Mouse (Mus musculus) spleen, adult 12 weeks (tissue): ENCODE measurements around the gene Adssl1.

Source experiments
- DNase-seq: peaks from one replicate; pipeline ENCODE4 v3.0.0; 2022; ENCODE audit warnings: low spot score

Adssl1 gene

DNA sequence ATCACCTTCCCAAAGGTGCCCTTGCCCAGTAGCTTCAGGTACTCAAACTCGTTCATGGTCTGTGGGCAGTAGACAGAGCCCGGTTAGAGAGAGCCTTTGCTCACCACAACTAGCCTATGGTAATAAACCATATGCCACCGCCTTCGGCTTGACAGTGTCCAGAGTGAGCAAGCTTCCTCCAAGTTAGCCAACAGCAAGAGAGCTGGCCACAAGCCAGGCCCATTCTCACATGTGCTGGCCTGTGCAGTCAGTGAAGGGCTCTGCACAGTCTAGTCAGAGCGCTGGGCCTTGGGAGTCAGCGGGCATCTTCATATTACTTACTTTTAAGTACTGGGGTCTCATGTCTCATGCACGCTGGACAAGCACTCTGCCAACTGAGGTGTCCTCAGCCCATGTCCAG, 38.8 kb downstream of the Adssl1 start:
- DNase-seq: no peak

DNA sequence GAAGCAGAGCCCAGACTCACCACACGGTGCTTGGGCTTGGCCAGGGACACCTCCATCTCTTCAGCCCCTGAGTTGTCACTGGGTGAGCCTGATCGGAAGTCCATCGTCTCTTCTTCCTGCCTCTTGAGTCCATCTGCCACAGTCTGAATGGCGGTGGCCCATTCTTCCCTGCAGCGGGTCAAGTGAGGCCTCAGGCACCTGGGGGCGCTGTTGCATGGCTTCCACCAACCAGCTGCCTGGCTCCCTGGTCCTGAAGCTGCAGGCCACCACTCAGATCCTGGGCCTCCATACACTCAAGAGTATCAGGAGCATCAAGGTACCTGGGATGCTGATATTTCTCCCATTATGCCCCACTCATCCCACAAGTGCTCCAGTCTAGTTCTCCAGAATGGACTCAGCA, 39.3 kb downstream of the Adssl1 start:
- DNase-seq: no peak

DNA sequence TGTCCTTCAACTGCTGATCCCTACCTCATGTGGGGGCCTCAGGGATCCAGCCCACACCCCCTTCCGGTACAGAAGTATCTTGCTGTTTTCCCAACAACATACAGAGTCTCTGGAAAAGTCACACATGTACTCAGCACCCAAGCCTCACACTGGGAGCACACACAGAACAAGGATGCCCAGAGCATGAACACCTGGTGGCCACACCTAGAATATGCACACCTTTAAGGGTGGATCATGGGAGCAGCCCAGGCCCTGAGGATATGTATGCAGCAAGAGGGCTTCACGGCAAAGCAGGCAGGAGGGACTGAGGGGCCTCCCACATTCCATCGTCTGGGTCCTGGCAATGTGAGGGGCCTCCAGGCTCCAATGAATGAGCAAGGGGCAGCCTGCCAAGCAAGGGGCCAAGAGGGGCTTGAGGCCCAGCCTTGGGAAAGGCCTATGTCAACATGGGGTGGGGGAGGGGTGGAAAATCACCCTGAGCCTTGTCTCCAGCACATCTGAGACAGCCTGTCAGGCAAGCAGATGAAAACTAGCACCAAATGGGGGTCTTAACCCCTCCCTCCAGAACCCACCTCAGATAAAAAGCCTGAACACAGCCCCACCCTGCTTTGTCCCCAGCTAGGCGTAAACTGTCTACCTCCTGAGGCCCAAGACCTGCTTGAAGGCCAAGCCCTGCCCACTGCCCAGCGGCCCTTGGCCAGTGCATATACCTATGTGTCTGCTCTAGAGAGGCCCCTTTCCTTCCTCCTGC, 40.9 kb downstream of the Adssl1 start:
- DNase-seq: no peak

DNA sequence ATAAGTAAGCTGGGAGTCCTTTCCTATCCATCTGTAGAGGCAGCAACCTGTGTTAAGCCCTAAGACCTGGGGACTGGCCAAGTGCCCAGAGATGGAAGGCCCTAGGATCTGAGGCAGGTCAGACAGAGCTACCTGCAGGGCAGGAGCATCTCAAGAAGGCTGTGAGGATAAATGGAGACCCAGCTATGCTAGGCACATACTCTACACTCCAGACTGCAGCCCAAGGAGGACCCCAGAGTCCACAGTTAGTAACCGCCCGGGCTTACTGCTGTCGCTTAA, 41.4 kb downstream of the Adssl1 start:
- no peak for DNase-seq

DNA sequence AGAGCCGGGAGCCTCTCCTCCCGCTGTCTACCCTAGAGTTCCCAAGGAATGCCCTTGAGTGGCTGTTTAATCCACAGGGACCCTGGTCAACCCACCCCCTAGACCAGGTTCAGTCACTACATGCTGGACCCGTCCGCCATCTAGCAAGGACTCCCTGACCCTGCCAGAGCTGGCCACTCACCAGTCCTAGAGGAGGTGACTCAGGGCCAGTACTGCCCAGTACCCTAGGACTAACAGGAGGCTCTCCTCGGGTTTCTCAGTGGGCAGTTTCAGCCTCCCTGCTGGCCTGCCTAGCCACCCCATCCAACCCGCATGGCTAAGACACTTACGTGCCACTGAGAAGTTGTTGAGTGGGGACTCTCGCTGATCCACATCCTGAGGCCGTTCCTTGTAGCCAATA, 42.0 kb downstream of the Adssl1 start:
- DNase-seq: no peak

DNA sequence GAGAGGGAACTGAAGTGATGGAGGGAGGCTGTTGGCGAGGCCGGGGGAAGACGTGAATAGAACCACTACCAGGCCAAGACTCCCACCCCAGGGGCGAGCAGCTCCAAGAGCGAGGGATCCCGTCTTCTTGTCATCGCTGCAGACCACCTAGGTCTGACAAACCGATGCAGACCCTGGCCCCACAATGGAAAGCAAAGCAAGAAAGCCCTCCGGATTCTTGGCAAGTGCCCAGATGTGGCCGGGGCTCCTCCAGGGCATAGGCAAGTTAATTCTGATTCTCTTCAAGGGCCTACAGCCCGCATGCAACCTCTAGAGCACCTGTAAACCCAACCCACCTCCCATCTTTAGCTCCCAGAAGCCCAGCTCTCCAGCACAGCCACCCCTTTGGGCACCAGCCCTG, 43.5 kb downstream of the Adssl1 start:
- no peak for DNase-seq

DNA sequence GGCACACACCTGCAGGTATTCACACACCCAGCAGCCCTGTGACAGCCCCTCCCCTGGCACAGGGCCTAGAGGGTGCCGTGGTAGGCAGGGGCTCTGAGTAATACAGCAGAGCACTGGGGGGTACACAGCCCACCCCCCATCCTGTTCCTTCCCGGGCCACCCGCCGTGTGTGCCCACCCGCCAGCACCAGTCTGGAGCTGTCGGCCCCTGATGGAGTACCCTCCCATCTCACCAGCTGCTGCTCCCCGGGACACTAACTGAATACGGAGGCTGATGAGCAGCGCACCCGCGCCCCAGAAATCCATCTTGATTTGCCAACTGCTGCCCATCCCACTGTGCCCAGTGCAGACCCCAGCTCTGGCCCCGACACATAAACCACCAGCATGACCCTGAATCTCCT, 43.9 kb downstream of the Adssl1 start:
- DNase-seq: no peak

DNA sequence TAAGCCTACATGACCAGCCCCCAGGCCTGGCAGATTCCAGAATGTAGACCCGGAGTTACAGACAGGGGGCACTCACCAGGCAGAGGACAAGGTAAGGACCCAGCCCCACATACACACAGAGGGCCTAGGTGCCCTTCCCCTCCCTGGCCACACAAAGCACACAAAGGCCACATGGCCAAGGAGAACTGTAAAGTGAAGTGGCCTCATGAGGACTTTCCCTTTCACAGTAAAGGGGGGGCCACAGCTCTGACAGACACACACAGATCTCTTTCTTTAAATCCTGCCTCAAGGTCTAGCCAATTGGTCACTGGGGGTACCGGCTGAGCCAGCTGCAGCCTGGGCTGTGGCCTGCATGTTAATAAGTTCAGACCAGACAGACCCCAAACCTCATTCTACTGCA, 44.3 kb downstream of the Adssl1 start:
- DNase-seq: no peak

DNA sequence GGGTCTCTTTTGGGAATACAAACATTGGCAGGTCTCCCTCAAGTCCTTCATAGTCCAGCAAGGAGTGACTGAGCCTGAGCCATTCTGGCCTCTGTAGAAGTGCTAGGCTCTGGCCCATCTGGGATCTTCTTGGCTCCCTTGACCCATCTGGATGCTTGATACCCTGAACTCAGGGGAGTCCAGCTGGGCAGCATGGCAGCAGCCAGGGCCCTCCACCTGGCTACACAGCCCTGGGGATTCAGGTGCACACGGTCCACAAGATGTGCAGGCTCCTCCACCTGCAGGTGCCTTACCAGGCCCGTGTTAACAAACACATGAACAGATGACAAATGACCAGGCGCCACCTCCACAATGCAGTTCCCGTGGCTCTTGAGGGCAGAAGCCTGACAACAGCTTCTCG, 44.8 kb downstream of the Adssl1 start:
- no peak for DNase-seq

DNA sequence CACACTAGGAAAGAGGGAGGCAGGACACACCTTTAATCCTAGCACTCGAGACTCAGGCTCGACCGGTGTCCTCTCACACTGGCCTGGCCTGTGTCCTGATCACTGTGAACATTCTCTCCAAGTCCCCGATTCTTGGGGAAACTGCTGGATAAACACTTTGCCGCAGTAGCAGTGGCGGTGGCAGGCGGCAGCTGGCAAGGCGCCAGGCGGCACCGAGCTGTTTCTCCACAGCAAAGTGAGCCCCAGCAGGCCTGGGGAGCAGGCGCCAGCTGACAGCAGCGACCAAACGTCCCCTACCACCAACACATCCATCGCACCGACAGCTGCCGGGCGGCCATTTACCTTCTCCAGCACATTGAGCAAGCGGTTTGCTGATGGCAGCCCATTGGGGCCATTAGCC, 45.6 kb downstream of the Adssl1 start:
- DNase-seq: no peak

DNA sequence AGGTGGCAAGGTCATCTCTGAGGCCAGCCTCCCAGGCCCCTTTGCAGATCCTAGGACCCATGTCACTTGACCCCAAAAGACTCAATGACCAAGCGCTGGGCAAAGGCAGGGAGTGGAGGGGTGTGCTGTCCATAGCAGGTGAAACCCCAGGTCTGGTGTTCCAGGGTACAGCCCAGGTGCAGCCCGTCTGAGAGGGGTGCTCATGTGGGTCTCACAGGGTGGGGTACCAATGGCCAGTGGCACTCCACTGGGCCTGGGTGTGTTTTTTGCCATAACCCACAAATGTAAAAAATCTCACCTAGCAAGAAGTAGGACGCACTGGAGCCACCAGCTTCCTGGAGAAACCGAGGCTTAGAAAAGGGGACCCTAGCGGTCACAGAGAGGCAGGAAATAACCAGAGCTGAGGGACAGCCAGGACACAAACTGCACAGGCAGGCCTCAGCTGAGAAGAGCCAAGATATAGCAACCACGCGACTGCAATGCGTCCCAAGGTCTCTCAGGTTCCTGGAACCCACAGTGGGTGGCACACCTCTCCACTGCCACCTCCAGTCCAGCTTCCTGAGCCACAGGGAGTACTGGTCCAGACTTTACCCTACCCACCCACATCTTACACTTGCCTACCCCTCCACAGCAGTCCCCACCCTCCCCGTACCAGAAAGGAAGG, 46.2 kb downstream of the Adssl1 start:
- DNase-seq: no peak

DNA sequence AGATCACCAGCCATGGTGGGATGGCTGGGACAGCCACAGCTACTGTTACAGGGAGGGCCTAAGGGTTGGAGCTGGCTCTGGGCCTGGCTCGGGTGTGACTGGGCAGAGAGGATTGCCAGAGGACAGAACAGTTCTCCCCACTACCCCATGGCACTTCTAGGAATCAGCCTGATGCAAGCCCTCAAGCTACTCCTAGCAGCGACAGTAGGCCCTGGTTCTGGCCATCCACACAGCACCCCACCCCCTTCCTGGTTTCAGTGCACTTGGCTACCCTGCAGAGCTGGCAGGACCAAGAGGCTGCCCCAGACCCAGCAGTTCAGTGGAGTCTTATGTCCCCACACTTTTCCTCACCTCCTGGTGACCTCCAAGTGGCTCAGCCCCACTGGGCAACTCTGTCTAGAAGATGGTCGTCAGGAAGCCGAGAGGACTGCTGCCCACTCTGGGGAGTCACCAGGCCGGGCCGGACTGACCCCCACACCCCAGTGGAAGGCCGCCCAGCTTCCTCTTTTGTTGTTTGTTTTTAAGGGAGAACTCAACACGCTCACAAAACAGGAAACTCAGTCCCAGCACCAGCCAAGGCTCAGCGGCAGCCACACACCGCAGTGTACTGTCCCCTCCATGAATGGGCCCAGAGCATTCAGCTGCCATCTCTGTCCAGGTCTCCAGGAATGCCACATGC, 47.9 kb downstream of the Adssl1 start:
- no peak for DNase-seq

DNA sequence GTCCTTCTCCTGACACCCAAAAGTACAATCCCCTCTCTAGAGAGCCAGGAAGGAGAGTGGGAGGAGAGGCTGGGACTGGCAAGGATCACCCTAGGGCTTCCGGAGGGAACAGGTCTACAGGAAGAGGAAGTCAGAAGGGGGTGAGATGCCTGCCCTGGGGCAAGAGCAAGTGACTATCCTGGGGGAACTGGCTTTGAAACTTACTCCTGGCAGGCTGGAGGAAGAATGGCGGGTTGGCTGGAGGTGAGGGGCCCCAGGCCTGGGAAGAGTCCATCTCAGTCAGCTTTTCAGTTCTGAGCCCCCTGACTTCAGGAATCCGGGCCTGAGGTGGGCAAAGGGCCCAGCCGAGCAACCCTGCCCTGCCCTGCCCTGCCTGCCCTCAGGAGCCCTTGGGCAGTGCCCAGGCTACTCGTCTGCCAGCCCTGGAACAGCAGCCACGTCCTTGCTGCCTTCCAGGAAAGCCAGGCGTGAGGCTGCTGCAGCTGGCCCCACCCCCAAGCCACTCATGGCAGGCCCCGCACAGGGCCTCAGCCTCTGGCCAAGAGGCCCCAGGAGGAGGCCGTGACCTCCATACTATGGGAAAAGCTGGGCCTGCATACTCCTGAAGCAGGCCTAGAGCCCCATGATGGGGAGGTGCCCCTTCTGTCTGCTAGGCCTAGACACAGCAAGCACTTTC, 51.0 kb downstream of the Adssl1 start:
- no peak for DNase-seq

DNA sequence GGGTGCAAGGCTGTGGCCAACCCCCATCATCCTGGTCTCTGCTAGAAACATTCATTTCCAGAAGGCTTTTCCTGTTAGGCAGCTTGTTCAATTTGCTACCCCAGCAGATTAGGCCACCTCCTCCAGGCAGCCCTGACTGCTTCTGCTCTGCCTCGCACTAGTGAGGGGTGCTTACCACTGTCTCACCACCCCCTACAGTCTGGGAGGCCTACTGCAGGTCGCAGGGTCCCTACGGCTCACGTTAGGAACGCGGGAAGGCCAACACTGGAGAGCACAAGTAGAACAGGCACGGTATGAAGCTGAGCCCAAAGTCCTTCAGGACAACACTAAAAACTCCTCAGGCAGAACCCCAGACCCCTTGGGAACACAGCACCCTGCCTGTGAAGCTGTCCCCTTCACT, 52.0 kb downstream of the Adssl1 start:
- no peak for DNase-seq

DNA sequence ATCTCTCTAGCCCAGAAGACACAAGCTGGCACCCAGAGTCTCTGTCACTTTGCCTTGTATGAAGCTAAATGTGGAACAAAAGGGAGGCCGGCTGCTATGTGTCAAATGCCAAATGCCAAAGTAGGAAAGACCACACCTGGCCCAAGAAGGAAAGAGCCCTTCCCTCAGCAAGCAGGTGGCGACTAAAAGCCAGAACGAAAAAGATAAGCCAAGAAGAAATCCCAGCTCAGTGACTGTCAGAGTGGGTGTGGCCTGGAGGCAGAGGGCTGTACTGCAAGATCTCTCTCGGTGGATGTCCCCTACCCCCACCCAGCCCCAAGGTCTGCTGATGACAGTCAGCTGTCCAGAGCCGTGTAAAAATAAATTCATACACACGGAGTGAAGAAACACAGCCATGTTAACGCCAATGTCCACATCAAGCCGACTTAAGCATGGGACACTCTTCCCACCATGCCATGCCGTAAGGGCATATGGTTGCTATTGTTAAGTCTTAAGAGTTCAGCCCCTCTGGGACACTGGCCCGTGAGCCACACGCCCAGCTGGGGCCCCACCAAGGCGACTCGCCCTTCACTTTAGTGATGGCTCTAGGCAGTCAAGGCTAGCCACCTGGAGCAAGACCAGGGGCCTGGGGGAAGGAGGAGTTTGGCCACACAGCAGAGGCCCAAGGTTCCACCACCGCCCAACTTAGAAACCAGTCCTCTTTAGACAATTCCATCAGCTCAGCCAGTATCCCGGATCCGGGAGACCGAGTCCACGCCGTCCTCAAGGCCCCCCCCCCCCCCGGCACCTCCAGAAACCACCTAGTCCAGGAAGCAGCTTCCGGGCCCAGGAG, 53.1 kb downstream of the Adssl1 start:
- no peak for DNase-seq

DNA sequence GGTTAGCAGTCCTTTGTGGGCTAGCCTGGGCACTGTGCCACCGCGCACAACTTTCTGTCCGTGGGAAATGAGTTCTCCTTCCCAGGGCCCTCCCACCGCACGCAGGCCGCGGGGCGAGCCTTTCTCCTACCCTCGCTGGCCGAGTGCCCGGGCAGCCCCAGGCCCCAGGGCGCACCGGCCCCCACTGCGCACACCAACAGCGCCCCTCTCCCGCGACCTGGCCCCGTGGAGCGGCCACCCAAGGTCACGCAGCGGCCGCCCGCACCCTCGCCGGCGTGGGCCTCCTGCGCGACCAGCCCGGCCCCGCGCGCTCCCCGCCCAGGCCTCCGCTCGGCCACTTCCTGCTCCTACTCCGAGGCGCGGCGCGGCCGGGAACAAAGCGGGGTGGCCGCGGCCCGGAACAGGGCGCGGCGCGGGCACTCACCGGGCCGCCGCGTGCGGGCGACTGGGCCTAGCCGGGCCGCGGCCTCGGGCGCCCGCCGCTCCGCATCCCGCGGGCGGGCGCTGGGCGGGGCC, 53.8 kb downstream of the Adssl1 start:
- DNase-seq: no peak

DNA sequence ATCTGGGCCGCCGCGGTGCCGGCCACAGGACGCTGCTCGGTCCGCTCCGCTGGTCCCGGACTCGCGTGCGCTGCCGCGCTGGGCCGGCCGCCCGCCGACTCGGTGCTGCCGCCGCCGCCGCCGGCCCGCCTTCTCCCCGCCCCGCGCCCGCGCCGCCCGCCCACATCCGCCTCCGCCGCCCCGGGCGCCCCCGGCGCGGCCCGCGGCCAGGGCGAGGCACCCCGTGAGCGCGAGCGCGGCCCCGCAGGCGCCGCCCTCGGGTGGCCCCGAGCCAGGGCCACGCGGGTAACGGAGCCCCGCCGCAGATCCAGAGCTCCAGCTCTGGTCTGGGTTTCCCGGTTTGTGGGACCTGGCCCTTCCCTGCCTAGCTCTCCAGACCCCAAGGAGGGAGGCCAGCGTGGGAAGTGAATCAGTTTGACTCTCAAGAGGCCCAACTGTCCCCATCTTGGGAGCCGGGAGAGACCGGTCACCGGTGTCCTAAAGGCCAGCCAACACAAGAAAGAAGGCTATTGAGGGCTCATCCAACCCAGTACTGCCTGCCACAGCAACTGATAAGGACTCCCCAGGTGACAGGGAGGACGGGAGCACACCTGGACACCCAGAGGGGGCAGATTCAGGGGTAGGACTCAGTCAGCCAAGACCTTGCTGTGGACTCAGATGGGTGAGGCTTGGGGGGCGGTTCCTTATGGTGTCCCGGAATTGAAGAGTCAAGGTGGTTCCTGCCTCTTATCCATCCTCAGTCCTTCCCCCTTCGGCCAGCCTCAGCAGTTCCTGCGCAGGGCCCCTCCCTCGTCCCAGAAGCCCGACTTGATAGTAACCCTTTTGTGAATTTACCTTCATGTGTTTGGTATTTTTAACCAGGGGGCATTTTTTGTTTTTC, 54.5 kb downstream of the Adssl1 start, which contains the start of gene Akt1:
TSS of gene Akt1 (minus strand) at position 753 of the 880 bp plus-strand sequence.
- DNase-seq: peak; percentile 47

DNA sequence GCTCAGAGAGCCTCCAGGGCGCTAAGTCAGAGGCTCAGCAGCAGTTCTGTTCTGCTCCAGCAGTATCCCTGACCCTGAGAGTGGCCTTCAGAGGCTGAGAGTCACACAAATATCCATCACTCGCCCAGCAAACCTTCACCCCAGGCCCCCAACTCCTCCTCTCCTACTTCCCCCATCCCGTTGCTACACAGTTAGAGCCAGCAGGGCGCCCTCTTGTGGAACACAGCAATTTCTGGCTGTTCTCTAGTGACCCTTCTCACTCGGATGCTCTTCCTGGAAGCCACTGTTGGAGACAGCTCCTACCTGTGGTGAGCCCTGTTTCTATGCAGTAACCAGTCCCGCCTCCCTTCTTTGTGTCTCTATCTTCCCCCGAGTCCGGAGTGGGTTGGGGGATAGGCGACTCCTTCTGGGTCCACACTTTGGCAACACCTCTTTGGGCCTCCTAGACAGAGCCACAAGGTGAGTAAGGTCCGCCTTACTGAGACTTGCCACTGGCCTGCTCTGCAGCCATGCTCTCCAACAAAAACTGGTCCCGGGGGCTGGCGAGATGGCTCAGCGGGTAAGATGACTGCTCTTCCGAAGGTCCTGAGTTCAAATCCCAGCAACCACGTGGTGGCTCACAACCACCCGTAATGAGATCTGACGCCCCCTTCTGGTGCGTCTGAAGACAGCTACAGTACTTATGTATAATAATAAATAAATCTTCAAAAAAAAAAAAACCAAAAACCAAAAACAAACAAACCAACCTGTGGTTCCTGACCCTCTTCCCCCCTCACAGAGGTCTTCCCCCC, 55.6 kb downstream of the Adssl1 start:
- peak; percentile 72 for DNase-seq

DNA sequence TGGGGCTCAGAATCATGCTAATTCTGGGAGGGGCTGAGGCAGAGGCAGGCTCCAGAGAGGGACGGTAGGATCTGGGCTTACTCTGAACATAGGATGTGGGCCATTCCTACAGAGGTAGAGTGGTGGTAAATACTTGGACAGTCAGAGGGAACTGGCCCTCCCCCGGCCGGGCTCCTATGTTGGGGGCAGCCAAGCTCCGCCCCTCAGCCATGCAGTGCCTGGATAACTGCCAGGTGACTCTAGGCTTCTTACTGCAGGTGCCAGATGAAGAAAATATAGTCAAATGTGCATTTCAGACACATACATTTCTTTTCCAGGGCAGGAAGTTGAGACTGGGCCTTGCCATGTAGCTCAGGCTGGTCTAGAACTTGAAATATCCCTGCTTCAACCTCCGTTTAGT, 57.2 kb downstream of the Adssl1 start:
- no peak for DNase-seq

DNA sequence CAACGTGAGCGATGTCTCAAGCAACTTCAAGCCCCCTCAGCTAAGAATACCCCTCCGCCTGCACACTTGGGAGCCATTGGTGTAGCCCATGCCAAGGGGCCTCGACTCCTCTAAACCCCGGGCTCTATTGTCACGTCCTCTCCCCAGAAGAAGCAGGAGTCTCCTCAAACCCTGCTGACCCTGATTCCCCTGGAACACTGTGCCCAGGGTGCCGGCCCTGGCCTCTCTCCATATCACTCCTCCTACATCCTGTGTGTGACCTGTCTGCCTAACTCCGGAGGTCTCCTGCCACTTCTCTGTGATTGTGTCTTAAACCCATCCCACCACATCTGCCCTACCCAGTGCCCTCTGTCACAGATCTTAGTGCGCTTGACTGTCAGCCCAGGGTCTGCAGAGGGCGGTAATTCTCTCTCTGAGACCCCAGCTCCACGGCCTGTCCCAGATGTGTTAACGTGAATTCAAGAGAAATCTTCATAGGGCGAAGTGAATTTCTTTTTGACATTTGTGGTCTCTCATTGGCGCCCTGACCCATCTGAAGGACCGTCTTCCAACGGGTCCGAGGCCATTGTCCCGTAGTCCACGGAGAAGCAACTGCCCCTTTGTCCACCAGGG, 58.2 kb downstream of the Adssl1 start:
- DNase-seq: no peak
